Mouse (Mus musculus) kidney, embryonic 14.5 days (tissue): ENCODE data around the gene Sprr3. TPM values are rescaled to one million over a fixed set of nuclear protein-coding genes. Genes with fewer than 3 reads are reported as not detected.

ENCODE experiments used
- ATAC-seq: fragments of 200-750 bp; cut with Nextera tagmentation; 2 replicates; pipeline ENCODE4 v1.8.0; 2017; ENCODE audit warnings: moderate number of reproducible peaks, mild to moderate bottlenecking, moderate TSS enrichment, moderate library complexity; ENCODE audit not compliant: low FRiP score, low TSS enrichment
- H3K27ac ChIP-seq: fragments of 300-500 bp; sonication (generic); 2 replicates; pipeline ENCODE4 v1.5.1; 2014; ENCODE audit warnings: low read depth, mild to moderate bottlenecking, low read length, moderate library complexity, mixed read lengths
- H3K27me3 ChIP-seq: fragments of 300-500 bp; sonication (generic); 2 replicates; pipeline ENCODE4 v1.6.1; 2014; ENCODE audit warnings: mild to moderate bottlenecking, low read length; ENCODE audit not compliant: control insufficient read depth, insufficient read depth
- H3K36me3 ChIP-seq: fragments of 300-500 bp; sonication (generic); 2 replicates; pipeline ENCODE4 v1.6.1; 2014; ENCODE audit warnings: low read length, mixed read lengths; ENCODE audit not compliant: control insufficient read depth, insufficient read depth
- H3K4me1 ChIP-seq: fragments of 300-500 bp; sonication (generic); 2 replicates; pipeline ENCODE4 v1.6.1; 2014; ENCODE audit warnings: low read length, mixed read lengths; ENCODE audit not compliant: control insufficient read depth, insufficient read depth
- H3K4me2 ChIP-seq: fragments of 300-500 bp; sonication (generic); replicated peaks from 2 replicates; pipeline ENCODE4 v1.6.1; 2014; ENCODE audit warnings: low read depth, mild to moderate bottlenecking, low read length
- H3K4me3 ChIP-seq: fragments of 300-500 bp; sonication (generic); 2 replicates; pipeline ENCODE4 v1.5.1; 2014; ENCODE audit warnings: mild to moderate bottlenecking, low read length
- H3K9ac ChIP-seq: fragments of 300-500 bp; sonication (generic); 2 replicates; pipeline ENCODE4 v1.6.1; 2014; ENCODE audit warnings: low read depth, mild to moderate bottlenecking, low read length, moderate library complexity
- H3K9me3 ChIP-seq: fragments of 300-500 bp; sonication (generic); 2 replicates; pipeline ENCODE4 v1.6.1; 2016; ENCODE audit warnings: low read length; ENCODE audit not compliant: control insufficient read depth
- WGBS: fragments of 180-500 bp; shearing (Covaris S2); extraction: QIAGEN DNeasy Blood & Tissue Kit; methylation state at CpG from one replicate; pipeline ENCODE4 v1.1.7; 2014; 5-methylcytosine and 5-hydroxymethylcytosine counted together
- polyA plus RNA-seq: library from polyadenylated mRNA; unstranded; fragments of >200 nt; fragmentation: Nextera tagmentation; extraction: Ambion mirVana; gene quantifications from 2 replicates; pipeline ENCODE4 v1.2.1, GENCODE M21; 2014

Gene Sprr3
- polyA plus RNA-seq, 1 experiment from 2014 or later, result not detected

GRCm38 (mm10) chr3:92466576-92466975 is 8.1 kb upstream of the Sprr3 start:
- H3K27me3 ChIP-seq, result no peaks in the 10 kb centered on the region
- no peak overlapping the region for H3K4me3 ChIP-seq
- no peak for ATAC-seq
- H3K9me3 ChIP-seq, result no peaks in the 10 kb centered on the region
- H3K9ac ChIP-seq, result no peak overlapping the region
- H3K4me1 ChIP-seq, result no peaks in the 10 kb centered on the region
- H3K4me2 ChIP-seq, result no peak overlapping the region
- WGBS, result 92% methylated on average over 1 of the region's 1 CpGs
- no peak overlapping the region for H3K27ac ChIP-seq
- no peaks in the 10 kb centered on the region for H3K36me3 ChIP-seq

DNA sequence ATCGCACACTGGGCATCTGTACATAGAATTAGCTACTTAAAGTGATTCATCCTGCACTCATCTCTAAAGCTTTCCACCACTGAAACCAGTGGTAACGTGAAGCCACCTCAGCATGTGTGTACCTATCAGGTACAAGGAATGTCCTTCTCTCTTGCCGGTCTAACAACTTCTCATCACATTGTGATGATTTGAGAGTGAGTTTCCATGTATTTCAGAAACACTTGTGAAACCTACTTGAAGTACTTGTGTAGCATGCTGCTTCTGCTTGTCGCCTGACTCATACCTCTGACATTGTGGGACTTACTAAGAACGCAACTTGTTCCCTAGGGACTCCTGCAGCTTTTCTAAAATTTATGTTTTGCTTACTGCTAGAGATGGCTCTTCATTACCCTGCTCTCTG is 3.4 kb downstream of the Sprr3 start:
- ATAC-seq, result no peak
- WGBS, result 91% methylated on average over 5 of the region's 5 CpGs

GRCm38 (mm10) chr3:92440177-92440576 is 18.3 kb downstream of the Sprr3 start:
- Histone ChIP-seq H3K4me1 (no peaks in the 10 kb centered on the region), H3K27ac (no peak overlapping the region), H3K27me3 (no peaks in the 10 kb centered on the region), H3K36me3 (no peaks in the 10 kb centered on the region), H3K4me3 (no peak overlapping the region), H3K9ac (no peak overlapping the region), H3K9me3 (no peaks in the 10 kb centered on the region), H3K4me2 (no peak overlapping the region)
- 91% methylated on average over 3 of the region's 3 CpGs for WGBS
- no peak for ATAC-seq

More for the DNA sequence above, 3.4 kb downstream of the Sprr3 start:
- no peak overlapping the region for H3K4me3 ChIP-seq
- H3K27ac ChIP-seq, result no peak overlapping the region
- no peak overlapping the region for H3K9ac ChIP-seq
- no peaks in the 10 kb centered on the region for H3K9me3 ChIP-seq
- H3K27me3 ChIP-seq, result no peaks in the 10 kb centered on the region
- no peak overlapping the region for H3K4me2 ChIP-seq
- no peaks in the 10 kb centered on the region for H3K36me3 ChIP-seq
- H3K4me1 ChIP-seq, result no peaks in the 10 kb centered on the region

DNA sequence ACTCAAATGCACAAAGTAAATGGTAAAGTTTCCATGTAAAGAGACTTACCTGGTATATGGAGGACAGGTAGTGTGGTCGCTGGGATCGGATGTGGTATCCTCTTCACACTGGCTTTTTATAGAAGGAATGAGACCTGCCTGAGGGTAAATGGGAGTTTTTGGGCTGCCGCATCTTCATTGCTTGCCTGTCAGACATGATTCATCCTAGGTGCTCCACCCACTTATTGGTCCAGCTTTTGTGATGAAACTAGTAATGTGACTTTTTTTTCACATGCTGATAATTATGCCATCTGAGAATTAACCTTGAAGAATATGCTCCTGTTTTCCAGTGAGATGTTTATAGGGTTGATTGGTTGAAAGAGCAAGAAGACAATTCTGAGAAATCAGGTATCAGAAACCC is 19.8 kb downstream of the Sprr3 start, which contains the start of gene Sprr1b:
Gene Sprr1b (minus strand): TSS at position 101 of the 400 bp plus-strand sequence.
- no peaks in the 10 kb centered on the region for H3K27me3 ChIP-seq
- no peaks in the 10 kb centered on the region for H3K9me3 ChIP-seq
- WGBS, result 94% methylated on average over 3 of the region's 3 CpGs
- no peak within 1 kb of the TSS for H3K4me3 ChIP-seq
- no peaks in the 10 kb centered on the region for H3K36me3 ChIP-seq
- H3K27ac ChIP-seq, result no peak within 1 kb of the TSS
- no peaks in the 10 kb centered on the region for H3K4me1 ChIP-seq
- H3K9ac ChIP-seq, result no peak within 1 kb of the TSS
- ATAC-seq, result no peak
- no peak within 1 kb of the TSS for H3K4me2 ChIP-seq

DNA sequence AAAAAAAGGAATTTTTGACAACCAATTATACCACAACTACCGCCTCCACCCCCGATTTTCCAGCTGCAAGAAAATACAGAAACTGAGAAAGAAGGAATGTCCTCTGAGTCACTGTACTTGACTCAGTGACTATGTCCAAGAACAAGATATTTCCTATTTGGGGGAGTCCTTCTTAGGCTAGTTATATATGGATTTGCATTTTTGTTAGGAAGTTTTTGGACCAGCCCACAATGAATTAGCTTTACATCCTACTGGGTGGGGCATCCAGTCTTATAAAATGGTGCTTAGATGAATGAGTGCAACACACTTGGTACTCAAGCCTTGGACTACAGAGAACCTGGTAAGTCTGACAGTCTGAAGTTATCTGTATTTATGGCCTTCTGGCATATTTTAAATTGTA is 26.2 kb downstream of the Sprr3 start, which contains the start of gene Sprr2k:
Gene Sprr2k (plus strand): TSS at position 301 of the 400 bp plus-strand sequence.
- ATAC-seq, result no peak

GRCm38 (mm10) chr3:92429323-92429722 is 29.2 kb downstream of the Sprr3 start, which contains the start of gene Gm9774:
Gm9774 (minus strand) TSS chr3:92429423.
- H3K27me3 ChIP-seq, result no peaks in the 10 kb centered on the region
- WGBS, result 88% methylated on average over 6 of the region's 6 CpGs
- no peaks in the 10 kb centered on the region for H3K36me3 ChIP-seq
- H3K4me3 ChIP-seq, result no peak within 1 kb of the TSS
- no peak for ATAC-seq
- H3K27ac ChIP-seq, result no peak within 1 kb of the TSS
- H3K4me2 ChIP-seq, result no peak within 1 kb of the TSS
- H3K9me3 ChIP-seq, result no peaks in the 10 kb centered on the region
- no peak within 1 kb of the TSS for H3K9ac ChIP-seq
- H3K4me1 ChIP-seq, result no peaks in the 10 kb centered on the region

More for the DNA sequence above, 26.2 kb downstream of the Sprr3 start, which contains the start of gene Sprr2k:
- no peak within 1 kb of the TSS for H3K9ac ChIP-seq
- H3K4me3 ChIP-seq, result no peak within 1 kb of the TSS
- no peaks in the 10 kb centered on the region for H3K4me1 ChIP-seq
- H3K9me3 ChIP-seq, result no peaks in the 10 kb centered on the region
- WGBS, result 89% methylated on average over 2 of the region's 2 CpGs
- no peak within 1 kb of the TSS for H3K4me2 ChIP-seq
- H3K27ac ChIP-seq, result no peak within 1 kb of the TSS
- no peaks in the 10 kb centered on the region for H3K27me3 ChIP-seq
- no peaks in the 10 kb centered on the region for H3K36me3 ChIP-seq

- Histone ChIP-seq H3K27me3 (no peaks in the 10 kb centered on the region), H3K36me3 (no peaks in the 10 kb centered on the region), H3K9me3 (no peaks in the 10 kb centered on the region), H3K27ac (no peak within 1 kb of the TSS), H3K9ac (no peak within 1 kb of the TSS), H3K4me2 (no peak within 1 kb of the TSS), H3K4me3 (no peak within 1 kb of the TSS), H3K4me1 (no peaks in the 10 kb centered on the region)
- 94% methylated on average over 2 of the region's 2 CpGs for WGBS
- no peak for ATAC-seq
Measured at GRCm38 (mm10) chr3:92417782-92418181, 40.7 kb downstream of the Sprr3 start, which contains the start of gene Sprr2j-ps. Sprr2j-ps (plus strand) TSS chr3:92418082.

GRCm38 (mm10) chr3:92407691-92408090 is 50.8 kb downstream of the Sprr3 start, which contains the start of gene Sprr2i:
Sprr2i (plus strand) TSS chr3:92407991.
- 94% methylated on average over 2 of the region's 2 CpGs for WGBS
- Histone ChIP-seq H3K4me3 (no peak within 1 kb of the TSS), H3K9me3 (no peaks in the 10 kb centered on the region), H3K36me3 (no peaks in the 10 kb centered on the region), H3K27ac (no peak within 1 kb of the TSS), H3K27me3 (no peaks in the 10 kb centered on the region), H3K4me1 (no peaks in the 10 kb centered on the region), H3K4me2 (no peak within 1 kb of the TSS), H3K9ac (no peak within 1 kb of the TSS)
- no peak for ATAC-seq
